Mouse (Mus musculus) E14TG2a.4 (cell line): ENCODE data around the gene Exoc6.

Experiments used
- H3K27me3 ChIP-seq: 2 replicates; pipeline ENCODE4 v1.6.1; 2014; ENCODE audit warnings: low read length, control low read depth; ENCODE audit not compliant: insufficient read depth
- H3K36me3 ChIP-seq: 2 replicates; pipeline ENCODE4 v1.6.1; 2014; ENCODE audit warnings: low read length, control low read depth; ENCODE audit not compliant: insufficient read depth
- H3K4me1 ChIP-seq: replicated peaks from 2 replicates; pipeline ENCODE4 v1.6.1; 2014; ENCODE audit warnings: low read depth, low read length, control low read depth
- H3K4me3 ChIP-seq: replicated peaks from 2 replicates; pipeline ENCODE4 v1.5.1; 2014; ENCODE audit warnings: mild to moderate bottlenecking, low read length
- H3K9me3 ChIP-seq: 2 replicates; pipeline ENCODE4 v1.6.1; 2014; ENCODE audit warnings: low read length, control low read depth
- CTCF ChIP-seq: conservative IDR thresholded peaks from 2 replicates; pipeline ENCODE4 v1.5.1; 2014; ENCODE audit warnings: low read length
- NANOG ChIP-seq: IDR thresholded peaks from 2 replicates; pipeline ENCODE4 v1.6.1; 2014; ENCODE audit warnings: borderline replicate concordance, low read length, mixed read lengths
- POU5F1 ChIP-seq: IDR thresholded peaks from 2 replicates; pipeline ENCODE4 v1.6.1; 2014; ENCODE audit warnings: low read length, borderline replicate concordance

The Exoc6 gene

GRCm38 (mm10) chr19:37703902-37704509 is 153.8 kb downstream of the Exoc6 start:
- peaks cover 88% of the 10 kb centered on the region for H3K27me3 ChIP-seq
- TF ChIP-seq CTCF (peak; percentile 91), NANOG (no peak), POU5F1 (no peak)
- no peaks in the 10 kb centered on the region for H3K9me3 ChIP-seq
- H3K36me3 ChIP-seq, result no peaks in the 10 kb centered on the region
- no peak overlapping the region for H3K4me3 ChIP-seq
- peaks cover 25% of the 10 kb centered on the region for H3K4me1 ChIP-seq

- Histone ChIP-seq H3K27me3 (peaks cover 74% of the 10 kb centered on the region), H3K36me3 (no peaks in the 10 kb centered on the region), H3K9me3 (peaks cover 12% of the 10 kb centered on the region), H3K4me1 (peaks cover 20% of the 10 kb centered on the region), H3K4me3 (no peak overlapping the region)
- TF ChIP-seq NANOG, result no peak
- no peak for TF ChIP-seq POU5F1
- no peak for TF ChIP-seq CTCF
These were observed 155.5 kb downstream of the Exoc6 start for GRCm38 (mm10) chr19:37705722-37706121.

GRCm38 (mm10) chr19:37714681-37715080 is 164.5 kb downstream of the Exoc6 start:
- Histone ChIP-seq H3K9me3 (peaks cover 8% of the 10 kb centered on the region), H3K36me3 (no peaks in the 10 kb centered on the region), H3K27me3 (peaks cover 19% of the 10 kb centered on the region), H3K4me1 (peaks cover 15% of the 10 kb centered on the region), H3K4me3 (no peak overlapping the region)
- TF ChIP-seq CTCF (no peak), POU5F1 (no peak), NANOG (no peak)

GRCm38 (mm10) chr19:37715980-37716379 is 165.8 kb downstream of the Exoc6 start:
- TF ChIP-seq CTCF (no peak), POU5F1 (no peak), NANOG (no peak)
- no peaks in the 10 kb centered on the region for H3K36me3 ChIP-seq
- H3K4me3 ChIP-seq, result no peak overlapping the region
- H3K4me1 ChIP-seq, result peaks cover 17% of the 10 kb centered on the region
- no peaks in the 10 kb centered on the region for H3K9me3 ChIP-seq
- peaks cover 18% of the 10 kb centered on the region for H3K27me3 ChIP-seq

GRCm38 (mm10) chr19:37716524-37717175 is 166.4 kb downstream of the Exoc6 start:
- H3K4me1 ChIP-seq, result peaks cover 17% of the 10 kb centered on the region
- no peaks in the 10 kb centered on the region for H3K36me3 ChIP-seq
- TF ChIP-seq NANOG (no peak), CTCF (no peak), POU5F1 (no peak)
- H3K9me3 ChIP-seq, result no peaks in the 10 kb centered on the region
- H3K27me3 ChIP-seq, result peaks cover 18% of the 10 kb centered on the region
- H3K4me3 ChIP-seq, result no peak overlapping the region

DNA sequence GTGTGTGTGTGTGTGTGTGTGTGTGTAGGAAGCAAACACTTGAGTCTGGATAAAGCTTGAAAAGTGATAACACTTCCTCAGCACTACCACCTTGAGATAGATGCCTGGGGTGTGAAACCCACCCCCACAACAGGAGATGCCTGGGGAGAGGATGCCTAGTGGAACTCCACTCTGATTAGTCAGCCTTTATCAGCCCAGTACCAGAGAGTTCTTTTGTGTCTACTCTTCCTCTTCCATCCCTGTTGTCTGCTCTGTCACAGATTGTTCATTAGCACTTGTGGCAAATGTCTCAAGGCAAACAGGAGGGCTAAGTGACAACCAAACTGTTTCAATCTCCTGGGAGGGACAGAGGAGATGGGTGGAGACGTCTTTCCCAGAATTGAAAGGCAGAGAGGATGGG is 168.9 kb downstream of the Exoc6 start:
- no peak for TF ChIP-seq CTCF
- TF ChIP-seq POU5F1, result no peak
- no peak for TF ChIP-seq NANOG
- no peak overlapping the region for H3K4me3 ChIP-seq
- peaks cover 27% of the 10 kb centered on the region for H3K27me3 ChIP-seq
- H3K9me3 ChIP-seq, result no peaks in the 10 kb centered on the region
- no peaks in the 10 kb centered on the region for H3K36me3 ChIP-seq
- H3K4me1 ChIP-seq, result peaks cover 17% of the 10 kb centered on the region

DNA sequence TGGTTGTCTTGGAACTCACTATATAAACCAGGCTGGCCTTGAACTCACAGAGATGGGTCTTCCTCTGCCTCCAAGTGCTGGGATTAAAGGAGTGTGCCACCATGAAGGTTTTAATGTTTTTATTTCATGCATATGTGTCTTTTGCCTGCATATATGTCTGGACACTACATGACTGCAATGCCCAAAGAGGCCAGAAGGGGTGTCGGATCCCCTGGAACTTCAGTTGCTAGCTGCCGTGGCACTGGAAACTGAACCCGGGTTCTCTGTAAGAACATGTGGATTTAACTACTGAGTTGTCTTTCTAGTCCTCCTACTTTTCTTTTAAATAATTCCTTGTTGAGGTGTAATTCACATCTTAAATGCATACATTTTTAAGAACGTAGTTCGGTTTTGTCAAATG is 174.4 kb downstream of the Exoc6 start:
- H3K36me3 ChIP-seq, result no peaks in the 10 kb centered on the region
- TF ChIP-seq POU5F1 (no peak), CTCF (peak; percentile 62)
- H3K9me3 ChIP-seq, result no peaks in the 10 kb centered on the region
- H3K4me1 ChIP-seq, result peaks cover 3% of the 10 kb centered on the region
- peaks cover 33% of the 10 kb centered on the region for H3K27me3 ChIP-seq
- H3K4me3 ChIP-seq, result no peak overlapping the region

- no peaks in the 10 kb centered on the region for H3K9me3 ChIP-seq
- no peaks in the 10 kb centered on the region for H3K36me3 ChIP-seq
- peaks cover 34% of the 10 kb centered on the region for H3K27me3 ChIP-seq
- H3K4me3 ChIP-seq, result no peak overlapping the region
- no peaks in the 10 kb centered on the region for H3K4me1 ChIP-seq
- TF ChIP-seq POU5F1, result no peak
- TF ChIP-seq CTCF, result no peak
- TF ChIP-seq NANOG, result no peak
These were observed 176.4 kb downstream of the Exoc6 start for GRCm38 (mm10) chr19:37726585-37726984.

DNA sequence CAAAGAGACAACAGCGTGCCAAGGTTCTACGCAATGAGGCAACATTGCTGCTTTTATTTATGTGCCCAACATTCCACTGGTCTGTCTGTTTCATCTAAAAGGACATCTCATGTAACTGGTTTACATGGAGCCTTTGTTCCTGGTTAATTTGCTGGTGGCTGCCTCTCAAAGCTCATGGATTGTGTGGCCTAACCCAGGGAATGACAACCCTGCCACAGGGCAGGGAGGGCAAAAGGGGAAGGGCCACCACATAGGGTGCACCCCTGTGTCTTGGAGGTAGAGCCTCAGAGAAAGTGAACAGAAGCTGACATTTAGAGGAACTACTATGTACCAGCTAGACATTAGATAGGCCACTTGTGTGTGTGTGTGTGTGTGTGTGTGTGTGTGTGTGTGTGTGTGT is 177.1 kb downstream of the Exoc6 start:
- Histone ChIP-seq H3K4me1 (no peaks in the 10 kb centered on the region), H3K9me3 (no peaks in the 10 kb centered on the region), H3K36me3 (no peaks in the 10 kb centered on the region), H3K27me3 (peaks cover 40% of the 10 kb centered on the region), H3K4me3 (no peak overlapping the region)
- TF ChIP-seq CTCF (no peak), NANOG (no peak), POU5F1 (no peak)
